Mouse (Mus musculus) CH12.LX (cell line): Measurements from ENCODE around the gene Gbgt1. TPM values are rescaled to one million over a fixed set of nuclear protein-coding genes. Genes with fewer than 3 reads are reported as not detected.
"Not testable (repeated sequence)": the region's sequence is repeated elsewhere in the genome, so short reads cannot be mapped to it uniquely, and the experiment has no call there.

Source experiments
- DNase-seq: peaks from one replicate; pipeline ENCODE4 v3.0.0-alpha.2; 2013; ENCODE audit errors: extremely low read depth
- H3K27ac ChIP-seq: 2 replicates; pipeline ENCODE4 v1.5.1; 2012; ENCODE audit warnings: low read depth, mild to moderate bottlenecking, control low read depth, moderate library complexity; ENCODE audit not compliant: insufficient read depth
- H3K27me3 ChIP-seq: replicated peaks from 2 replicates; pipeline ENCODE3; 2012; ENCODE audit warnings: inconsistent platforms
- H3K36me3 ChIP-seq, 2 experiments: replicated peaks in 1 of 2; 2 replicates each; pipeline versions ENCODE3 to v1.6.1; 2012; ENCODE audit warnings: inconsistent platforms in 1 of 2, low read length in 1 of 2, mild to moderate bottlenecking in 1 of 2, mixed read lengths in 1 of 2, moderate library complexity in 1 of 2; ENCODE audit not compliant: control insufficient read depth in 1 of 2, insufficient read depth in 1 of 2
- H3K4me1 ChIP-seq, 2 experiments: 2 replicates each; pipeline ENCODE4 v1.6.1; 2012; ENCODE audit warnings: inconsistent platforms in 1 of 2, moderate library complexity in 1 of 2; ENCODE audit not compliant: insufficient read depth in 2 of 2, control insufficient read depth in 1 of 2
- H3K4me2 ChIP-seq: 2 replicates; pipeline ENCODE4 v1.6.1; 2012; ENCODE audit warnings: low read depth, mild to moderate bottlenecking, control low read depth; ENCODE audit not compliant: poor library complexity, insufficient read depth, severe bottlenecking
- H3K4me3 ChIP-seq, 3 experiments: fragments of 150-350 bp in 1 of 3; sonication (generic) in 1 of 3; replicated peaks in 1 of 3; 2 replicates each; pipeline versions ENCODE3 to v1.5.1; 2011 to 2012; ENCODE audit warnings: low read depth in 2 of 3, low read length in 2 of 3, mild to moderate bottlenecking in 2 of 3, moderate library complexity in 2 of 3, control low read depth in 1 of 3, improper control_type of control experiment in 1 of 3, inconsistent platforms in 1 of 3, mixed read lengths in 1 of 3; ENCODE audit not compliant: poor library complexity in 1 of 3
- H3K79me2 ChIP-seq: replicated peaks from 2 replicates; pipeline ENCODE4 v1.6.1; 2012; ENCODE audit warnings: mild to moderate bottlenecking, moderate library complexity; ENCODE audit not compliant: control insufficient read depth, poor library complexity, insufficient read depth, severe bottlenecking; ENCODE audit errors: extremely low read depth
- H3K9ac ChIP-seq: 2 replicates; pipeline ENCODE4 v1.6.1; 2012; ENCODE audit warnings: low read depth, mild to moderate bottlenecking, control low read depth, moderate library complexity; ENCODE audit not compliant: insufficient read depth
- H3K9me3 ChIP-seq: replicated peaks from 2 replicates; pipeline ENCODE3; 2012; ENCODE audit warnings: low read length, inconsistent platforms, mixed read lengths
- EP300 ChIP-seq: IDR thresholded peaks from 2 replicates; pipeline ENCODE4 v1.6.1; 2011; ENCODE audit warnings: low read length, improper control_type of control experiment
- JUND ChIP-seq: conservative IDR thresholded peaks from 2 replicates; pipeline ENCODE4 v1.6.1; 2011; ENCODE audit warnings: low read depth, low read length, improper control_type of control experiment
- MXI1 ChIP-seq: IDR thresholded peaks from 2 replicates; pipeline ENCODE4 v1.6.1; 2011; ENCODE audit warnings: mild to moderate bottlenecking, low read depth, low read length, improper control_type of control experiment
- NELFE ChIP-seq: IDR thresholded peaks from 2 replicates; pipeline ENCODE4 v1.6.1; 2011; ENCODE audit warnings: low read depth, low read length, improper control_type of control experiment
- TCF12 ChIP-seq: IDR thresholded peaks from 2 replicates; pipeline ENCODE4 v1.6.1; 2014; ENCODE audit warnings: low read depth, mild to moderate bottlenecking, inconsistent platforms, low read length, improper control_type of control experiment
- USF2 ChIP-seq: conservative IDR thresholded peaks from 2 replicates; pipeline ENCODE4 v1.6.1; 2011; ENCODE audit warnings: low read depth, low read length, improper control_type of control experiment
- ZNF384 ChIP-seq: IDR thresholded peaks from 2 replicates; pipeline ENCODE4 v1.6.1; 2012; ENCODE audit warnings: low read depth, low read length, improper control_type of control experiment, inconsistent platforms
- dilution Hi-C: fragments of 300-500 bp; cut with MboI; formaldehyde crosslinking; loops from 2 replicates; pipeline ENCODE4 v1.14.3; 2020; ENCODE audit warnings: low sequenced_read_pairs; ENCODE audit not compliant: extremely low pct_unique_long_range_greater_than_20kb, extremely low pct_ligation_motif_present
- in situ Hi-C: fragments of 300-500 bp; cut with MboI; formaldehyde crosslinking; loops from 3 replicates; pipeline ENCODE4 v1.14.3; 2019; ENCODE audit warnings: low sequenced_read_pairs, low pct_ligation_motif_present, low pct_unique_long_range_greater_than_20kb, mixed read lengths
- polyA plus RNA-seq: library from polyadenylated mRNA; unstranded; fragments of >175 nt; gene quantifications from 2 replicates; pipeline ENCODE4 v1.2.1, GENCODE M21; 2012; ENCODE audit warnings: low read depth; ENCODE audit not compliant: insufficient read length
- total RNA-seq, 2 experiments: library from RNA; depleted of rRNA; stranded (reverse); fragments of 300-350 nt in 1 of 2; fragments of >200 nt in 1 of 2; gene quantifications; 2 replicates each; pipeline ENCODE4 v1.2.3; 2012 to 2014

Gene Gbgt1
- total and polyA plus RNA-seq, 3 experiments, result not detected

DNA sequence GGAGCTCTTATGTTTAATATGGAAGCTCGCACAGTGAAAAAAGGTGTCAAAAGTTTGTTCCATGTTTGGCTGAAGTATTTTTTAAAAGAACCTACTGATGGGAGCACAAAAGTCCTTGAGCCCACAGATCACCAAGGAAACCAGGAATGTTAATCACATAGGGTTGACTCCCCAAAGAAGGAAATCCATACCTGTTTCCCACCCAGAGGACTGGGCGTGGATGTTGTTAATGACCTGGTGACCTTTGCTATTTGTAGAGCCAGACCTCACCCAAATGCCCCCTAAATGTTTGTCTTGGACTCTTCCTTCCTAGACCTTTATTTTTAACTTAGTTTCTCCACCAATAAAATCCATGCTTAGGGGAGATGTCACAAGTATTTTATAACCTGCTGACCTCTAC is 26.1 kb upstream of the Gbgt1 start:
- no peak for DNase-seq
- Histone ChIP-seq H3K36me3 (peaks cover 18 to 42% of the 10 kb centered on the region in 2 experiments), H3K27ac (no peak overlapping the region), H3K9ac (no peak overlapping the region), H3K4me1 (peaks cover 11 to 21% of the 10 kb centered on the region in 2 experiments)
- in situ Hi-C loops, result no loop called here
- TF ChIP-seq NELFE (no peak), USF2 (no peak), TCF12 (no peak), EP300 (no peak), MXI1 (no peak), JUND (no peak)
- TF ChIP-seq, all 38 proteins: peak for 0
- Histone ChIP-seq H3K79me2 (peaks cover 14% of the 10 kb centered on the region), H3K27me3 (peaks cover 14% of the 10 kb centered on the region), H3K9me3 (peaks cover 2% of the 10 kb centered on the region), H3K4me2 (no peak overlapping the region), H3K4me3 (no peak overlapping the region)
- dilution Hi-C loops, result no loop called here

DNA sequence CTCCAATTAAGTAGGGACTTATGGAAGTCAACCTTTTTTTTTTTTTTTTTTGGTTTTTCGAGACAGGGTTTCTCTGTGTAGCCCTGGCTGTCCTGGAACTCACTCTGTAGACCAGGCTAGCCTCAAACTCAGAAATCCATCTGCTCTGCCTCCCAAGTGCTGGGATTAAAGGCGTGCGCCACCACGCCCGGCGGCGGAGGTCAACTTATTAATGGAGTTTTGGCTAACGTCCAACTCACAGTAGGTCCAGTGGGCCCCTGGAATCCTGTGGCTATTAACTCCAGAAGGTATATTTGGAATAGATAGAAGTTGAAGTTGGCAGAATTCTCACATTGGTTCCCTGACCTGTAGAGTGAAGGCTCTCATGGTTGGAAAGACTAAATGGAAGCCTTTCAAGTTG is 24.7 kb upstream of the Gbgt1 start:
- in situ Hi-C loops, result not testable (repeated sequence)

DNA sequence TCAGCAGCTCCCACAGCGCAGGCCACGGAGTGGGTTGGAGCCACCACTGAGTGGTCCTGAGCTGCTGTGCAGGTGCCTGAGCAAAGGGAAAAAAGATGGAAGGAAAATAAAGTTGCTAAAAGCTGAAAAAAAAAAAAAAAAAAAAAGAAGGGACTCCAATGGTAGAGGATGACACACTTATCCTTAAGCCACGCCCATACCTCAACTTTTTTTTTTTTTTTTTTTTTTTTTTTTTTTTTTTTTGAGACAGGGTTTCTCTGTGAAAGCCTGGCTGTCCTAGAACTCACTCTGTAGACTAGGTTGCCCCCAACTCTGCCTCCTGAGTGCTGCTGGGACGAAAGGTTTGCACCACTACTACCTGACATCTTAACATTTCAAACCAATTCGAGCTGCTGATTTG is 18.7 kb upstream of the Gbgt1 start:
- H3K27me3 ChIP-seq, result peaks cover 10% of the 10 kb centered on the region
- H3K9me3 ChIP-seq, H3K4me1 ChIP-seq, in situ Hi-C loops, dilution Hi-C loops, H3K36me3 ChIP-seq, H3K79me2 ChIP-seq, H3K4me3 ChIP-seq, H3K4me2 ChIP-seq, H3K9ac ChIP-seq: not testable (repeated sequence)
- peak; percentile 84 for TF ChIP-seq ZNF384
- TF ChIP-seq, all 38 proteins: peak for 1; not testable (repeated sequence) for 37
- not testable (repeated sequence) for DNase-seq, H3K27ac ChIP-seq

More for the DNA sequence above, 24.7 kb upstream of the Gbgt1 start:
- dilution Hi-C loops, H3K9me3 ChIP-seq, H3K9ac ChIP-seq, DNase-seq, H3K27me3 ChIP-seq, H3K4me3 ChIP-seq, H3K4me2 ChIP-seq, H3K27ac ChIP-seq: not testable (repeated sequence)
- H3K36me3 ChIP-seq, result peaks cover 18 to 42% of the 10 kb centered on the region in 2 experiments
- peaks cover 8 to 15% of the 10 kb centered on the region in 2 experiments for H3K4me1 ChIP-seq
- peaks cover 14% of the 10 kb centered on the region for H3K79me2 ChIP-seq
